Mouse (Mus musculus) cerebellum, postnatal 25 days (tissue): Measurements from ENCODE around the gene Wdr75.

Experiments
- DNase-seq, 2 experiments: peaks; one replicate each; pipeline ENCODE4 v3.0.0; 2021; ENCODE audit warnings: mixed read lengths in 2 of 2

Gene Wdr75

DNA sequence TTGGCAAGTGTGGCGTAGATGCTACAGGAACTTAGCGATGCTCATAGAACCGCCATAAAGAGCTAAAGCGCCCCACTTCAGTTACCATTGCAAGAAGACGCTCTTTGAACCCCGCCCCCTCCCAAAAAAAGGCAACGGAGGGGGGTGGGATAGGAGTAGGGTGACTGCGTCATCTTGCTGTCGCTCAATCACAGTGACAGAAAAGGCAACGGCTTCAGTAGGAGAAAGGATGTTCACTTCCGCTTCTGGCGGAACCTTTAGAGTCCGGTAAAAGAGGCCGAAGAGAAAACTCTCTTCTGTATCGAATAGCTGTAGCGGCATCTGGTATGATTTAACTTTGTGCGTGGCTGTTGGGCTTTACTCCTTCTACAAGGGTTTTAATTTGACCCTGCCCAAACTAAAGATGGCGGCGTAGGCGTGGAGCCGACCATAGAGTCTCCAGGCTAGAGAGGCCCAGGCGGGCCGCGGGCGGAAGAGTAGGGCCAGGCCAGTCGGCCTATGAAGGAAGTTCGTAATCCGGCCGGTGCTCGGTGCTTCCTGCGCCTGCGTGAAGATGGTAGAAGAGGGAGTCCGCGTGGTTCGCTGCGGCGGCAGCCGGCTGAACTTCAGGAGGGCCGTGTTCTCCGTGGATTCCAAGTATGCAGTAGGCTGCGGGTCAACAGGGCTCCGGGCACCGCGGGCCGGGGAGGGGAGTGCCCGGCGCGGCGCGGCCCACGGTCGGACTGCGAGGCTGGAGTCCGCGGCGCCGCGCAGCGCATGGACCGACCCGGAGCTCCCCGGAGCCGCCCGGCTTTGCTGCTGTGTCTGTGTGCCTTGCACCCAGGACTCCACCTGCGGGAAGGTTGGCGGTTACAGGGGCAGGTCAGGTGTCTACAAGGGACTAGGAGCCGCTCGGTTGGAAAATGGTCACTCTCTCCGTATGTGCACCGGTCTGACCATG lies at the start of gene Wdr75:
TSS of gene Wdr75 (plus strand) at position 198 of the 940 bp plus-strand sequence.
- peak; percentile 95 to 96 for DNase-seq

DNA sequence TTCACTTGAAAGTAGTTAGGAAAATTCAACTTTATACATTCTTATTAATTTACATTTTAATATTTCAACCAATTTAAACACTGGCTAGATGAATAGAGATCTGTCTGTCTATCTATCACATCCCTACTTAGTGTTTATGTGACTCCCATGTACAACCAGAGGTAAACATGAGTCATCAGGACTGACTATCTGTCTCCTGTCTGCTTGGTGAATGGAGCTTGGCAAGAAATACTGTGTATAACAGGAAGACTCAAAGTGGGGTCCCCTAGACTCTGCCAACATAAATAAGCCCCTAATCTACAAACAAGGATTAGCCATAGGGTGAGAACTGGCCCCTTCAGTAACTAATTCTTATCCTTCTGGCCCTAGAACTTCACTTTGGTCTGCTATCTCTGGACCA lies 39.1 kb upstream of the Wdr75 start:
- DNase-seq, result no peak

DNA sequence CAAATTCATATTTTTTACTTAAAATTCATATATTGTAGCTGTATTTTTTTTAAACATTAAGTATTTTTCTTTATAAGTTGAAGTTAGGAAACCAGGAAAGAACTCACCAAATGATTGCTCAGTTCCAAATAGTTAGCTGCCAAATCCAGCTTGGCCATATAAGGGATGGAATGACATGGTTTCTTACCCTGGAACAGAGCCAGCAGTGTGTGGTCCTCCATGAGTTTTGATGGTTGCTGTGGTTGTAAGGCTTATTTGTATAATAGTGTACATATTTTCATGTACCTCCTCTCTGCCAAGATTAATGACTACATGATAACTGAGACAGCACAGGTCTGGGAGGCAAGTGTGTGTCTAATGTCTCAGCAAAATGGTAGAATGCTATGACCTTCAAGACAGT lies 38.3 kb upstream of the Wdr75 start:
- no peak for DNase-seq

DNA sequence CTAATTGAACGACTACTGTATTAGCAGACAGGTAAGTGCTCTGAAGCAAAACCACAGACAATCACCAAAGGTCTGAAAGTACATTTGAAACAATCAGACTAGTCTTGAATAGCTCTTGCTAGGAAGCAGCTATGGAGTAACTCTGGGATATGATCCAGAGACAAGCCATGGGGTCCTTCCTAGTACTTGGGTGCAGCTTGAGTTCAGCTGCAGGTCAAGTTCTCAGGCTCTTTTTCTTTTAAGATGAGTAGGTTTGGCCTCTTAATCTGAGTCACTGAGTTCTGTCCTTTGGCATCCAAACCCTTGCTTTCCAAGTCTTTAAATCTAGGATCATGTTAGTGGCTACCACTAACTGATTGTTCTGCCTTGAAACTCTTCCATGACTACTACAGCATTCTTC lies 37.0 kb upstream of the Wdr75 start:
- no peak for DNase-seq

DNA sequence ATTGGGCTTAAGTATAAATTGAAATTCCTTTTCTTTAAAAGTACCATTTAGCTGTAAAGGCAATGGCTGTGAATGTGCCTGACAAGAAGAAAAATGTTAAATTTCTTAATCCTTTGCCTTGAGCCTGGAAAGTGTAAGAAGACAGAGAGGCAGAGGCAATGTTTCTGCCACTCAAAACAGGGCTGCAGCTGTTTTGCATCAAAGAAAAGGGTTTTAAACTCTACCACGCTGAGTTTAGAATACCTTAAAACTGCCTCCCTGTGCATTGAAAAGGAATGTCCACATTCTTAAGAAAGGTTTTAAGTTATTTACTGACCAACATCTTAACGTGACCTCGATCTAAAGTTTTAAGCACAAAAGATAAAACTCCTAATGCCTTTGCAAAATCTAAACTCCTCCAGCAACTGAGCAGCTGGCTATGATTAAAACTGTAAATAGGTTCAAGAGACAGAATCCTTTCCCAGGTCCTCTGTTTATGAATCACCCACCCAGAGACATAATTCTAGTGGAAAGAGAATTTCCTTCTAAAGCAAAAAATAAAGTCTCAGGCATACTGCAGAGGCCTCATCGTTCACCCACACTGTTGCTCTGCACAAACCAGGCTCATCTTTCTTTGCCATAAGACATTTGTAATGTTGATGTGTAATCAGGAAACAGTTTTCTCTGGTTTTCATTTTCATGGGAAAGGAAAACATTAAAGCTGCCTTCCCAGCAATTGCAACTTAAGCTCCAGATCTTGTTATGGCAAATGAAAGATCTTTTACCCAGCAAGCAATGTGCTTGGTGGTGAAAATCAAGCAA lies 34.1 kb upstream of the Wdr75 start:
- DNase-seq, result no peak

DNA sequence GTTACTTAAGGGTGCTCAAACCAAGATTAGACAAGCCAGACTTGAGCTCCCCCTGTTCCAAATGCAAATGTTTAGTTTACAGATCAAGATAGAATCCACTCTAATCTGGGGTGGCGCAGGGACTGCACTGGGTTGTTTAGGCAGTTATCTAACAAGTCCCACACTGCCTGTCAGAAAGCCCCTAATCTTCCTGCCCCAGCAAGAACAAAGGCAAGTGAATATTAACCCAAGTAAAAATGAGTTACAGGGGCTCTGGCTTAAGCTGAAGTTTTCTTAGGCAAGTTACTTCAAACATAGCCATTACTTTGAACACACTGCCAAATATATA lies 33.5 kb upstream of the Wdr75 start:
- no peak for DNase-seq

DNA sequence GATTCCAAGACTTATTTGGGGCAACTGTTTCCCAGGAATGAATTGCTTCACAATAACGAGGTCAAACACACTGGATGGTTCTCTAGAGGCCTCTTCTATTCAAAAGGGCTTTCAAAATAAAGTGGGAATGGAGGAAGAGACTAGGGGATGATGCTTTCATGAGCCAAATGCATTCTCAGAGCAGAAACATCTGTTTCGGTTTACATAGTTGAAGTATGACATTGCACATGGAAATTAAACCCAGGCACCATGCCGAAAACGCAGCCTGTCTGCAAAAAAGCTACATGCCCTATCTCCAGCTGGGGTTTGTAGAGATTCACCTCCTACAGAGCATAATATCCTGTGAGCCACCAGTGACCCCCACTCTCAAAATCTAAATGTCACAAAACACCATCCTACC lies 29.3 kb upstream of the Wdr75 start:
- no peak for DNase-seq

DNA sequence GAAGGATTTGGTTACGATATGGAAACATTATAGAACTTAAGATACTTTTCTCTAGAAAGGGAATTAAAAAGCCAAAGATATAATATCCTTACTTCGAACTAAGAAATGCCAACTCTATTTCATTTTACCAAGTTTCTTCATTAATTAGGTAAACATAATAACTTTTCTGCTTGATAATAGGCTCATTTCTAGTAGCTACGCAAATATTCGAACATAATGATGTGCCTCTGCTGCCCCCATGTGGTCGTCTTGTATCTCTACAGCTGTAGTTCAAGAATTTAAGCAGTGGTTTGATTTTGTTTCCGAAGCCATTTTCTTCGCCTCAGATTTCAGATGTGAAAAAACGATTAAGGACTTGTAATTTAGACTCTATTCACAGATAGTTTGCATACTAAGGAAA lies 28.8 kb upstream of the Wdr75 start:
- DNase-seq, result peak; percentile 61 to 86

DNA sequence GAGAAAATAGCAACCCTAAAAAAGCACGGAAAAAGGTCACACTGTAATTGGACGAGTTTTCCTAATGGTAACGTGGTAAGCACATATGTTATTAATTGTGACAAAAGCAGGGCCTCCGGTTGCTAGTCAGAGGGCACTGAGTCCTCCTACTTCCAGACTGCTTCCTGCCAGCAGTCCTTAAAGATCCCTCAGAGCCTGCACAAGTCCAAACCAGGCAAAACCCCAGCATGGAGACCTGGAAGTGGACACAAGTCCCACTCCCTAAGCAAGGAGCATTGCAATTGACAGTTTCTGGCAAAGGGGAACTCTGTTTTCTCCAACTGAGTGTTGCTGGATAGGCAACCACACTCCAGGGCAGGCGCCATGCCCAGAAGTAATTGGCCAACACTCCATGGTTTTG lies 27.4 kb upstream of the Wdr75 start:
- no peak for DNase-seq

DNA sequence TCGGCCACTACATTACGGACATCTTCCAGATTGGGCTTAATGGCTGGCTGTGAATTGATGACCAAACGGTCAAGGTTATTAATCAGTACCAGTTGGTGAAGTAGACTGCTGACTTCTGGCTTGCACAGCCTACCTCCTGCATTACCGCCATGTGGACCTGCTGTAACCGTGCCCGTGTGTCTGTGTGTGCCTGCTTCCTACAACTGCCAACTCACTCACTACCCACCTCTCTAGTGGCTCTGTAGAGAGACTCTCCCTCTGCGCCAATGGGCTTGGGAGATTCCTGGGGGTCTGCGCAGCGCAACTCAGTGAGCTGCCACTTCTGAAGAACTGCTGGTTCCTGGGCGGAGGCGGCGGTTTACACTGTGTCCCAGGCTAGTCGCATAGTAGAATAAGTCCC lies 25.6 kb upstream of the Wdr75 start:
- DNase-seq, result peak; percentile 29 to 49

DNA sequence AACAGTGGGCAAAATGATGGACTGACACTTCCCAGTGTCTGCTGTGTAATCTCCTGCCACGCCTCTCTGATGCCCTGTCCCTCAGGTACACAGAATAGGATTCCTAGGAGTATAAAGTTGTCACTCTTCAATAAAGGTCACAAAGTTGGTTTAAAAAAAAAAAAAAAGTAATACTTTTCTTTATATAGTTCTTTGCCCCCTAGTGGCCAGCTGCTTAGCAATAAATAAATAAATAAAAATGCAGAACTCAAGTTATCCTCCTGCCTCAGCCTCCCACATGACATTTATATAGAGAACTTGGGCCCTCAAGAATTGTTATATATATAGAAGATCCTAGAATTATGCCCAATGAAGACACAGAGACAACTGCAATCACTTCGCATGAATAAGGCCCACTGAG lies 24.9 kb upstream of the Wdr75 start:
- no peak for DNase-seq

DNA sequence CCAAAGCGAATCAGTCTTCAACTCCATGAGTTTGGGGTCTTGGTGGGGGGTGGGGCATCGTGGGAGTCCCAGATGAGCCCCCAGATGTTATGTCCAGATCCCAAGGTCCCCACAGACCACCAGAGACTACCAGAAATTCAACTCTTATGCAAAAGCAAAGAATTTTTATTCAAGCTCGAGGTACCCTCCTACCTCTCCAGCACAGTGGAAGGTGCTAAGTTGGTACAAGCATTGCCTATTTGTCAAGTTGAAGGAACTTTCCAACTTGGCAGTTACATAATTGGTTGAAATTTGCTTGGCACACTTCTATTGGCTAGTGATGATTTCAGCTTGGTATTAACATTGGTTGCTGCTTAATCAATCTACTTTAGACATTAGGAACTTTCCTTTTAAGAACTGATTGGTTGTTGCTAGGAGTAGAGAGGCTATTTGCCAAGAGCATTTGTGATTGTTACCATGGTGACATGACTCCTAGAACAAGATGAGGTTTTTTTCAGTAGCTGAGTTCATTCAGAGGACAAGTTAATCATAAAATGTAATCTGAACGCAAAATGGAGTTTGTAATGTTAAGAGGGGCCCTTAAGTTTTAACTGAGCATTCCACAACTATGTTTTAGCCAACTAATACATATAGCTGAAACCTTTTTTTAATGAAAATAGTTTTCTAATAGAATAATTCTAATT lies 14.2 kb upstream of the Wdr75 start:
- no peak for DNase-seq

DNA sequence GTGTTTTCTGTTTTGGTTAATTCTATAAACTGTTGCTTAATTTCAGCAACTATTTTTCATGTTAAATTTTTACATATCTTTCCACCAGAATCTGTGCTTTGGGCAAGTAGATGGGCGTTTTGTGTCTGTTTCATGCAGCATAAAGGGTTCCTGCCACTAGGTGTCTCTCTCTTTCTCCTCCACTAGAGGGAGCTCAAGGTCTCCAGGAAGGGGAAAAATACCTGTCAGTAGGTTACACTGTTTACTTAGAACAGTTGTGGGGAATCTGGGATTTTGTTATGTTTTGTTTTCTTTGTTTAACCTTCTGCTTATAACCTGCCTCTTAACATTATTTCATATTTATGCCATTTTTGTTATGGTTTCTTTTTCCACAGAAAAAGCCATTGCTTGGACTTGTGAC lies 21.9 kb downstream of the Wdr75 start:
- peak in 1 of 2 experiments; percentile 40 for DNase-seq

DNA sequence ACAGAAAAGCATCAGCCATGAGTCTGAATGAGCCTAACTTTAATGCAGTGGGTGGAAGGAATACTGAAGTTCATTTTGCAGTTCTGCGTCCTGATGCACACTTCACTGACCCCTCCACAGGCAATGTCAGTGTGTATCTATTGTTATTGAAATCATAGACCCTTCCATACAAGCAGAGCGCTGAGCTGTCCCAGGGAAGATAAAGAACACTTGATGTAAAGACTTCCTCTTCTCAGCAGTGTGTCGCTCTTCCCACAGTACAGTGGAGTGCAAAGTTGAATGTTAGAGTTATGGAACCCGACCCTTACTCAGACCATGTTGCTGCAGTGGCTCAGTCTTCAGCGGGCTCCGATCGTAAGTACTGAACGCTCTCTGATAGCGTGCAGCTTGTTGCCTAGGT lies 23.6 kb downstream of the Wdr75 start:
- no peak for DNase-seq

DNA sequence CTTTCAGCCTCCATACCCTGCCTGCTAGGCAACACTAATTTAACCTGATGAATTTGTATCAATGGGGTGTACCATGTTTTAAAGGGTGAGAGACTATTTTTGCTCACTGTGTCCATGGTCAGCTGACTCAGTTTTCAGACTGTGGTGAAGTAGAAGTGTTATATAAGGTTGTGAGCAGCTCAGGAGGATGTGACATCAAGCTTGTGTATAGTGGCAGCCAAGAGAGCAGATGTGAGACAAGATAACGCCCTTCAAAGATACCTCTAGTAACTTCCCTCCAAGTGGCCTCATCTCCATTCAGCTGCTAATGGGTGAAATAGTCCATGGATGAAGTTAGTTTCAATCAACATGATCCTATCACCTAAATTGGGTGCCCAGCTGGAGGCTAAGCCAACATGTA lies 29.5 kb downstream of the Wdr75 start:
- no peak for DNase-seq

DNA sequence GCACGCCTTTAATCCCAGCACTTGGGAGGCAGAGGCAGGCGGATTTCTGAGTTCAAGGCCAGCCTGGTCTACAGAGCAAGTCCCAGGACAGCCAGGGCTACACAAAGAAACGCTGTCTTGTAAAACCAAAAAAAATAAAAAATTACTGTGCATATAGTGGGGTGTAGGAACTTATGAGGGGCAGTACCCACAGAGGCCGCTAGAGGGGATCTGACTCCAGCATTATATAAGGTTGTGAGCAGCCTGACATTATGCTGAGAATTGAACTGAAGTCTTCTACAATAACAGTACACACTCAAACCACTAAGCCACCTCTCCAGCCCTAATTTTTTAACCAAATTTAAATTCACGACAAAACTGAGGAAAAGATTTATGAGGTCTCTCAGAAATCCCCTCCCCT lies 30.2 kb downstream of the Wdr75 start:
- DNase-seq, result peak; percentile 63 to 78

DNA sequence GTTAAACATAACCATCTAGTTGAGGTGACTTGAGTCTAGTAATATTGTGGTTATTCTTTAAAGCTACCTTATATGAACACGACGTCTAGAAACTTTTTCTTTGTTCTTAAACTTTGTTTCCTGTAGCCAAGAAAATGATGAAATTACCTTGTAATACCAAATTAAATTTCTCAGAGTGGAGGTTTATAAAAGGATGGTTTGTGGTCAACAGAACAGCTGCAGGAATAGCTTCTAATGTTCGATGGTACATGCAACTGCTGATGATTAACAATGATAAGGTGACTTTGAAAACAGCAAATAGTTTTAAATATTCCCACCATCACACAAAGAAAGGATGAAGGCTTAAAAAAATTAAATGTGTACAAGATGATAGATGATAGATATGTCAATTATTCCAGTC lies 30.7 kb downstream of the Wdr75 start:
- no peak for DNase-seq

DNA sequence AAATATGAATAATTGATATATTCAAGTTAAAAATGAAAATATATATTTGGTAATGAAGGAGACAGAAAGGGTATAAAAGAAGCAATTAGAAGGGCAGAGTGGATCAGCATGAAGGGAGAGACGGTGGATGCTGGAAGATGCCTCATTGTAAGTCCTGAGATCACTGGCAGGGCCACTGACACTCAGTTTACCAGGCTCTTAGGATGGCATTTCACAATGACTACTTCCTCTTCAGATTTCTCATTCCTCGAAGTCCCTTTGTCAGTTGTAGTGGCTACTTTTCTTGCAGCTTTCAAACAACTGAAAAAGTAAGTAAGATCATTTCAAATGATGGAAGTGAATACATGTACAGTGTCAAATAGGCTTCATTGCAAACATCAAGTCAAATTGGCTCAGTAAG lies 31.2 kb downstream of the Wdr75 start:
- DNase-seq, result no peak

DNA sequence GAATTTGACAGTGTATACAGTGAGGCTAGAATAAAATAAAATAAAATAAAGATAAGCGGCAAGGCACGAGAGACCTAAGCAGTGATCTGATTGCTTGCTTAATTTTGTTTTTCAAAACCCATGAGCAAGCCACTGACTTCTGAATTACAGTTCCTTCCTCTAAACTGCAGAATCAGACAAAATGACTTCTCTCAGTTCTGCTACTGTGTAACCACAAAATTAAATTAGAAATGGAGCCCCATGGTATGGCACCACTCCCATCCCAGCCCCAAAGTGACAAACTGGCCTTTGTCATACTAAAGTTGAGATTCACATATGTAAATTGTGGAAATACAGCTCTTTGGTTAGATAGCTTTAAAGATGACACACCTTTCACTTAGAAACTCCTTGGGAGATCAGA lies 31.8 kb downstream of the Wdr75 start:
- no peak for DNase-seq

DNA sequence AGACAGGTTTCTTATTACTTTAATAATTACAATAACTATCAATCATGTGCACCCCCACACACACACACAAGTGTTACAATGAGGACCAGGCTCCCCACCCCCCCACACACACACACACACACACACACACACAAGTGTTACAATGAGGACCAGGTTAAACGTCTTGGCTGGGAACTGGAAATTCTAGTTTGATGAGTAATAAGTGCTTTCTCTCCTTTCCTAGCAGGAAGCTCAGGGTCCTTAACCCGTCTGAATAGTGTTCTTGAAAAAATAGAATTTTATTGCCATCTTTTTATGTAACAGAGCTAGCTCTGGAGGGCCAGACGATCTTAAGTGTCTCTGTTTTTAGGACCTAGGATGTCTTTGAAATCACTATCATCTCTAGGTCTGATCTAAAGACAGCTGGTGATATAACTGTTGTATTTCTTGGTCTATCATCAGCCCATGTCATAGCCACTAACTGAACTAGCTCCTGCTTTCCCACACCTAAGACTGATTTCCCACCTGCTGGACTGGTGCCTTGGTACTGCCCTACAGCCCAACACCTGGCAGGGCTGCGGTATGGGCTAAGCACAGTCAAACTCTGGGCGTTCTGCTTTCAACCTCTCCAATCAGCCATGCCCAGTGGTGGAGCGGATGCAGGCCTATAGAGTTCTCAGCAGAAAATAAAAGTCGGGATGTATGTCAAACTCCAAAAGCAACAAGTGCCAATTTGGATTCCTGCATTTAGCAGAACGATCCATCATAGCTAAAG lies 35.7 kb downstream of the Wdr75 start:
- DNase-seq, result no peak

DNA sequence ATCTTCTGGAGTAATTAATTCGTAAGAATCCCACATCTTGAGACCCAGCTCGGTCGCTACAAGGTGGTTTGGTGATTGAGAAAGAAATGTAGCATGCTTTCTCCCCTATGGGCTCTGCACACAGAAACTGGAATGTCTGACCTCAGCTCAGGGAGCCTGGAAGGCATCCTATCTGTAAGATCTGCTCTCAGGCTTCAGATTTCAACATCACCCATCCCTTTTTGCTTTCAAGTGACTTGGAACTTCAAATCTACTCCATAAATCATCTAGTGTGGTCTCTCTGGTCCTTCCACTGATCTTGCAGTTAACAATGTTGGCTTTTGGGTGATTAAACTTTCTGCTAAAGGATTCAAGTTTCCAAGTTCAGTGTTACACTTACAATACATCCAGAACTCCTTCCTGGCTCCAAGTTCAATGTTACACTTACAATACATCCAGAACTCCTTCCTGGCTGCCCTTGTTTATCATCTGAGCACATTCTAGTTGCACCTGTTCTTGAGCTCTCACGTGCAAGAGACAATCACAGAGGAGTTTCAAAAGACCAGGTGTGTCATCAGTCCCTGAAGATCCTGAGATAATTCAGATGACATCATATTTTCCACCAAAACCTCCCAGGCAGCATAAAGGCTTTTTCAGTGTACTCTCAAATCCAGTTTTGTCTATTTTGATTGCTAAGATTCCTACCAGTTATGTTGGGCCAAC lies 40.5 kb downstream of the Wdr75 start:
- DNase-seq, result no peak

DNA sequence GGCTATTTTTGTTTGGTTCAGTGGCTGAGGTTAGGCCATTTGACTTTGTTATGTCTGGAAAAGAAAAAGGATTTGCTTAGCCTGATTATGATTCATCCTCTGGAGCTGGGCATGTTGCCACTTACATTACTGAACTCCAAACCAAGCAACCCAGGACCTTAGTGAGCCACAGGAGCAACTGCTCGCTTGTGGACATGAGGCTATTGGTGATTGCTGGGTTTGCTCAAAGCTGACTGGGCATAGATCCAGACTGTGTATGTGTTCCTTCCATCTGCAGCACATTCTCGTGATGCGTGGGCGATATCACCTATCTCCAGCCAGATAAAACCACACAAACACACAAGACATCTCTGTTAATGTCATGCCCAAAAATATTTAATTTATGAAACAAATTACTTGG lies 42.8 kb downstream of the Wdr75 start:
- peak; percentile 71 to 82 for DNase-seq
